Mouse (Mus musculus): ENCODE results near the gene Gm42906. TPM values are rescaled to one million over a fixed set of nuclear protein-coding genes. Genes with fewer than 3 reads are reported as not detected.

The Gm42906 gene
- total RNA-seq, 4 experiments from 2014 or later, result not detected

- no peak for DNase-seq (ENCODE audit: low spot score in 2 of 2)
These were observed 316.7 kb downstream of the Gm42906 start for GRCm38 (mm10) chr5:151111080-151111871.

- DNase-seq (ENCODE audit: low spot score in 2 of 2), result peak; percentile 30 to 60
These were observed 317.5 kb downstream of the Gm42906 start for GRCm38 (mm10) chr5:151110461-151110908.

GRCm38 (mm10) chr5:151109822-151110221 lies 318.1 kb downstream of the Gm42906 start:
- DNase-seq (ENCODE audit: low spot score in 2 of 2), result no peak

GRCm38 (mm10) chr5:151108955-151109354 lies 319.0 kb downstream of the Gm42906 start:
- no peak for DNase-seq (ENCODE audit: low spot score in 2 of 2)

- no peak for DNase-seq (ENCODE audit: low spot score in 2 of 2)
These were observed 319.6 kb downstream of the Gm42906 start for GRCm38 (mm10) chr5:151108291-151108897.

GRCm38 (mm10) chr5:151106841-151107240 lies 321.1 kb downstream of the Gm42906 start:
- DNase-seq (ENCODE audit: low spot score in 2 of 2), result no peak

- no peak for DNase-seq (ENCODE audit: low spot score in 2 of 2)
These were observed 322.6 kb downstream of the Gm42906 start for GRCm38 (mm10) chr5:151105054-151105971.

- DNase-seq (ENCODE audit: low spot score in 2 of 2), result peak in 1 of 2 experiments; percentile 42
These were observed 323.5 kb downstream of the Gm42906 start for GRCm38 (mm10) chr5:151104354-151105053.

GRCm38 (mm10) chr5:151103284-151103683 lies 324.7 kb downstream of the Gm42906 start:
- DNase-seq (ENCODE audit: low spot score in 2 of 2), result no peak

- DNase-seq (ENCODE audit: low spot score in 2 of 2), result no peak
These were observed 325.7 kb downstream of the Gm42906 start for GRCm38 (mm10) chr5:151102262-151102661.

GRCm38 (mm10) chr5:151096012-151096411 lies 332.0 kb downstream of the Gm42906 start:
- no peak for DNase-seq (ENCODE audit: low spot score in 2 of 2)

GRCm38 (mm10) chr5:151092886-151093665 lies 334.9 kb downstream of the Gm42906 start:
- DNase-seq (ENCODE audit: low spot score in 2 of 2), result no peak

GRCm38 (mm10) chr5:151090996-151091395 lies 337.0 kb downstream of the Gm42906 start:
- no peak for DNase-seq (ENCODE audit: low spot score in 2 of 2)

- DNase-seq (ENCODE audit: low spot score in 2 of 2), result no peak
These were observed 338.8 kb downstream of the Gm42906 start for GRCm38 (mm10) chr5:151089201-151089600.

- DNase-seq (ENCODE audit: low spot score in 2 of 2), result no peak
These were observed 341.3 kb downstream of the Gm42906 start for GRCm38 (mm10) chr5:151086425-151087202.

GRCm38 (mm10) chr5:151085749-151086148 lies 342.2 kb downstream of the Gm42906 start:
- no peak for DNase-seq (ENCODE audit: low spot score in 2 of 2)

- DNase-seq (ENCODE audit: low spot score in 2 of 2), result no peak
These were observed 347.7 kb downstream of the Gm42906 start for GRCm38 (mm10) chr5:151080276-151080675.

- DNase-seq (ENCODE audit: low spot score in 2 of 2), result no peak
These were observed 350.0 kb downstream of the Gm42906 start for GRCm38 (mm10) chr5:151077953-151078352.

- no peak for DNase-seq (ENCODE audit: low spot score in 2 of 2)
These were observed 351.0 kb downstream of the Gm42906 start for GRCm38 (mm10) chr5:151076917-151077316.
